Mouse (Mus musculus) testis, adult 2 months (tissue): ENCODE measurements around the gene Gatad2a.

Experiments
- CTCF ChIP-seq: fragments of 200-500 bp; IDR thresholded peaks from 2 replicates; pipeline ENCODE4 v1.5.1; 2012; ENCODE audit warnings: low read depth, mild to moderate bottlenecking, inconsistent platforms, low read length, moderate library complexity; ENCODE audit not compliant: control insufficient read depth, insufficient read depth, insufficient replicate concordance
- POLR2A ChIP-seq: fragments of 200-500 bp; IDR thresholded peaks from 2 replicates; pipeline ENCODE4 v1.6.1; 2012; ENCODE audit warnings: low read depth, mild to moderate bottlenecking, inconsistent platforms, low read length, moderate library complexity; ENCODE audit not compliant: control insufficient read depth

GRCm38 (mm10) chr8:69887289-69888243, 108.6 kb downstream of the Gatad2a start, which contains the start of gene Cilp2:
- TF ChIP-seq POLR2A: no peak
- no peak for TF ChIP-seq CTCF
